Mouse (Mus musculus) G1E (cell line): ENCODE measurements around the gene Rgs14.

Source experiments
- CTCF ChIP-seq: IDR thresholded peaks from 2 replicates; pipeline ENCODE4 v1.5.1; 2012; ENCODE audit warnings: low read depth, low read length, inconsistent platforms, mixed read lengths
- TAL1 ChIP-seq: conservative IDR thresholded peaks from 2 replicates; pipeline ENCODE4 v1.6.1; 2012; ENCODE audit warnings: low read depth, low read length, inconsistent platforms, mixed read lengths

GRCm38 (mm10) chr13:55390644-55391043 is 21.1 kb downstream of the Rgs14 start:
- TF ChIP-seq CTCF (no peak), TAL1 (no peak)
